Mouse (Mus musculus) G1E (cell line): ENCODE measurements around the gene Cnksr1.

ENCODE experiments used
- CTCF ChIP-seq: IDR thresholded peaks from 2 replicates; pipeline ENCODE4 v1.5.1; 2012; ENCODE audit warnings: low read depth, low read length, inconsistent platforms, mixed read lengths
- GATA2 ChIP-seq: IDR thresholded peaks from 2 replicates; pipeline ENCODE4 v1.6.1; 2012; ENCODE audit warnings: low read depth, low read length, inconsistent platforms, borderline replicate concordance

DNA sequence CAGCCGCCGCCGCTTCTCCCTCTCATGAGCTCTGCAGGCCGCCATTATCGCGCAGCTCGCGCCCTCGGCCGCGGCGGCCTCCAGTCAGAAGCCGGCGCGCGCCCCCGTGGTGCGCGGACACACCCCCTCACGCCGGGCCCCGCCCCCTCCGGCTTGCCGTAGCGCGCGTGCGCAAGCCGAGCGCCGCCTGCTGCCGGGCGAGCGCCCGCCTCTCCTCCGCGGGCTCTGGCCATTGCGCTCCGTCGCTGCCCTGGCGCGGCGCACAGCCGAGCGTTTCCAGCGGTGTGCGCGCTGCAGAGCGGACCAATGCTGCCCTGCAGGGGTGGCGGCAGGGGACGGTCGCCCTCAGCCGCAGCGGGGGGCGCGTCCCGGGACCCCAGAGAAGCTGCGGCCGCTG is 49.0 kb upstream of the Cnksr1 start:
- TF ChIP-seq CTCF, result no peak
- no peak for TF ChIP-seq GATA2
